Mouse (Mus musculus) central nervous system, embryonic 11.5 days (tissue): ENCODE measurements around the gene Wdr45. TPM values are rescaled to one million over a fixed set of nuclear protein-coding genes. Genes with fewer than 3 reads are reported as not detected.

Experiments
- polyA plus RNA-seq: library from polyadenylated mRNA; depleted of rRNA; stranded (reverse); fragments of >200 nt; gene quantifications from 2 replicates; pipeline ENCODE4 v1.2.3, GENCODE M21; 2012; rRNA removed

Wdr45 gene
- 27.5 and 38.5 TPM in 2 replicates for polyA plus RNA-seq

GRCm38 (mm10) chrX:7714135-7714899 is at the start of gene Wdr45:
Wdr45 (plus strand) TSS chrX:7714333.

DNA sequence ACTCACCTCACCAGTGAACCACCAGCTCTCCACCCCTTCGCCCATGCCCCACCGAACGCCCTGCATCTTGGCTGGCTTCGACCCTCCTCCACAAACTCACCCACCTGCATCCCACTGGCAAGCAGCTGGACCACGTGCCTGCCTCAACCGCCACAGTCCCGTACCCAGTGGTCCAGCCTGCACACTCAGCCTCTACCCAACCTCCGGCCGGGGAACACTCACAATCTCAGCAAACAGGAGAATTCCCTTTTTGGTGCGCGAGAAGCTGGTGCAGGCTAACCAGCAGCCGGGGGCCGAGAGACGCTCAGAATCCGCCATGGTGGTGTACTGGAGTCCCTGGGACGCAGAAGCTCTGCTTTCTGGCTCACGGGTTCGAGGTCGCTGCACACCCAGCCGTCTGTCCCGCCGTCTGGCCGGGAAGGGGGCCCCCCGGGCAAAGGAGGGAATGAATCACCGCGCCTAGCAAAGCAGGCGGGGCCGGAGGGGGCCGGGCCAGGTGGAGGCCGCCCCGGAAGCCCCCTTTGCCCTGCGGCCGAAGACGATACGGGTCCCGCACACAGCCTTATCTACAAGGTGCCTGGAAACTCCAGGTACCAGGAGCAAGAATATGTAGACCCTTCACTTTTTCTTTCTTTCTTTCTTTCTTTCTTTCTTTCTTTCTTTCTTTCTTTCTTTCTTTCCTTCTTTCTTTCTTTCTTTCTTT is 43.1 kb upstream of the Wdr45 start, which contains the start of gene Plp2:
Gene Plp2 (minus strand): TSS at position 470 of the 703 bp plus-strand sequence.

DNA sequence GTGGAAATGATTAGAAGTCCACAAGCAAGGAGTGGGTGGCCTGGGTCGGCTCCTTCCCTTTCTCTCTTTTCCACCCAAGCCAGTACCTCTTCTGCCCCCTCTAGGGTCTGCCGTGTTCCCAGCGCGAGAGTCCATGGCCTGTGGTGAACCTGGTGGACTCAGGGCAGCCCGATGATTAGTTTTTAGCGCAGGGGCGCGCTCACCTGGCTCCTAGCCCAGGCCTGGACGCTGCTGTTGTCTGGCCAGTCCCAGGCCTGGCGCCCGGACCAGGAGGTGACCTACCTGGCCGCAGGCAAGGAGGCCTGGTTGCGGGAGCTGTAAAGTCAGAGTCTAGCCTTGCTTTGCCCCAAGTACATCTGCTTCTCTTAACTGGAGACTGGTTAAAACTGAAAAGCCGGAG is 33.3 kb upstream of the Wdr45 start, which contains the start of gene Magix:
Gene Magix (minus strand): TSS at position 388 of the 400 bp plus-strand sequence.

GRCm38 (mm10) chrX:7696954-7697381 is 17.2 kb upstream of the Wdr45 start, which contains the start of gene Gpkow:
Gpkow (plus strand) TSS chrX:7697131.

GRCm38 (mm10) chrX:7721514-7722281 is 7.6 kb downstream of the Wdr45 start, which contains the start of gene Gm45208:
Gm45208 (plus strand) TSS chrX:7722245.

DNA sequence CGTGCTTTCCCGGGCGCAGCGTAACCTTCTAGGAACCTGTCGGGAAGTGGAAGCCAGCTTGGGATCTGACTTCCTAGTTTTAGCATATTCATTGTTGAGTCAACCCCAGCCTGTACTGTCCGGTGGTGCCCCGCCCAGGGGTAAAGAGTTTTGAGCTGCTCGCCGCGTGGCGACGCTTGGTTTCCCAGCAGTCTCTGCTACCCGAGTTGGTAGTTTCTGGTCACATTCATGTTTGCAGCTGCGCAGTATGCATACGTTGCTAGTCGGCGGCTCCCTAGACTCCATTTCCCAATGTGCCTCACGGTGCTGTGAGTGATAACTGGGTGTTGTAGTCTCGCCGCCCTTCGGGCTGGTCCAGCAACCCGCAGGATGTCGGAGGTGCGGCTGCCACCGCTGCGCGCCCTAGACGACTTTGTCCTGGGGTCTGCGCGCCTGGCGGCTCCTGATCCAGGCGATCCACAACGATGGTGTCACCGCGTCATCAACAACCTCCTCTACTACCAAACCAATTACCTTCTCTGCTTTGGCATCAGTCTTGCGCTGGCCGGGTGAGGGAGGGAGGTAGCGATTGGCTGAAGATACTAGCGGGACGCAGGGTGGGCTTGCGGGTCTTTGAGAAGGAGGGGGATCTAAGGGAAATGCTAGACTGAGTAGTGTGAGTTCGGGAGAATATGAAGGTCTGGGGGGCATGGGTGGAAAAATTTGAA is 14.2 kb downstream of the Wdr45 start, which contains the start of gene Praf2:
Gene Praf2 (plus strand): TSS at position 225 of the 707 bp plus-strand sequence.

DNA sequence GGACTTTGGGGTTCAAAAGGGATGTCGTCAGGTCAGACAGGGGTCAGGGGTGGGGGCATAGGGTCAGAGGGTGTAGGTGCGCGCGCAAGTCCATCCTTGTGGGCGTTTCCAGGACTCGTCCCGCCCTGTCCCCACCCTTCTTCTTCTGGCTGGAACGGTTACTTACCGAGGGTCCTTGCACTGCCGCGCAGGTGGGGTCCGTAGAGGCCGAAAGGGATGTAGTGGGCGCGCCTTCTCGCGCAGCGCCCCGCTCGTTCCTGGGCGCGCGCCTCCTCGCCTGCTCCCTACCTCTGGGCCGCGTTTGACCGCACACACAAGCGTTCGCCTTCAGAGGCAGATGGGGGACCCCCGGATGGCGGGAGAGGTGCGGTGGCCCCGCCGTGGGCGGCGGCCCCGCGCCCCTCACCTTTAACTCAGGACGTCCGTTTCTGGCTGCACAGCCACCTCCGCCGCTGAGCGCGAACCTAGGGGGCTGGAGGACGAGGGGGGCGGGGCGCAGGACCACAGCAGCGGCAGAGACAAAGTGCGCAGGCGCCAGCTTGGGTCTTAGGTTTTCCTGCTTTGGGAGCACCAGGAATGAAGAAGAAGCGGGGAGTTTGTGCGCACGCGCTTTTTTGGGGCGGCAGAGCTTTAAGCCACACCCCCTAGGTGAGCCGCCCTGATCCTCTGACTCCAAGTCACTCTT is 36.4 kb downstream of the Wdr45 start, which contains the start of gene Ccdc120:
Gene Ccdc120 (minus strand): TSS at position 474 of the 685 bp plus-strand sequence.

DNA sequence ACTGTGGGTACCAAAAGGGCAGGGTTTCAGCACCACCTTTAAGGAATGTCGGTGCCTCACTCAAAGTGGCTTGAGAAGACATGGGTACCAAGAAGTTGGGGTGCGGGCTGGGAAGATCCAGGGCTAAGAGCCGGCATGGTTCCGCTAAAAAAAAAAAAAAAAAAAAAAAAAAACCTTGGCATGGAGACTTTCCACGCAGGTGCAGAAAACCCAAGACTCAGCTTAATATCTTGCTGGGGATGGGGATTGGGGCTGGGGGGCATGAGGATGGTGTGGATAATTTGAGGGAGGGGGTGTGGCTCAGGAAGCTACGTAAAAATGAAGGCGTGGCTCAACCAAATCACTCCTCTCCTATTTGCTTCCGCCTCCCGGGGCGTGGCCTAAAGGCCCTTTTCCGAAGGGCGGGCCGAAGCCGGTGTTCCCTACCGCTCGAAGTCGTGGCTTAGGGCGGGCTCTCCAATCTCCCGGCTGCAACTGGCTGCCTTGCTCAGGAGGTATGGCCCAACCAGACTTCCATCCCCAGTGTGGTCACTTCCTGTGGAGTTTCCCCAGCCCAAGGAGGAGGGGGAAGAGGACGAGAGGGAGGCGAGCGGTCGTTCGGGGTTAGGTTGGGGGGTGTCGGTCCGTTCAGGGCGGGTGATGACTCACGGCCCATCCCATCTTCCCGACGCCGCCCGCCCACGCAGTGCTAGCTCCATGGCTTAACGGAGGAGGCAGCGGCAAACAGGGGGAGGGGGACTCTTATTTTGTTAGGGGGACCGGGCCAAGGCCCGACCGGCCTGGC is 48.2 kb downstream of the Wdr45 start, which contains the start of gene Tfe3:
Gene Tfe3 (plus strand): TSS at position 424 of the 784 bp plus-strand sequence.

Other genes with a start within 250 kb of the Wdr45 start
- gene Foxp3, start 140.7 kb upstream of the Wdr45 start, polyA plus RNA-seq, result 0.05 TPM in 2 replicates
- gene Ppp1r3f, start 140.1 kb upstream of the Wdr45 start, polyA plus RNA-seq, result 4.5 and 9.5 TPM in 2 replicates
- 24.3 and 26.8 TPM in 2 replicates for gene Ccdc22, start 108.8 kb upstream of the Wdr45 start, polyA plus RNA-seq
- 0.01 and 0.02 TPM in 2 replicates for gene Cacna1f, start 107.2 kb upstream of the Wdr45 start, polyA plus RNA-seq
- 24.8 and 45.7 TPM in 2 replicates for gene Syp, start 75.9 kb upstream of the Wdr45 start, polyA plus RNA-seq
- gene Prickle3, start 57.1 kb upstream of the Wdr45 start, polyA plus RNA-seq, result 4.0 and 7.8 TPM in 2 replicates
- 27.1 and 66.2 TPM in 2 replicates for gene Plp2, start 42.9 kb upstream of the Wdr45 start, polyA plus RNA-seq
- 0.16 and 0.22 TPM in 2 replicates for gene Magix, start 33.1 kb upstream of the Wdr45 start, polyA plus RNA-seq
- 33.8 and 34.8 TPM in 2 replicates for gene Gpkow, start 17.2 kb upstream of the Wdr45 start, polyA plus RNA-seq
- 0.24 and 0.42 TPM in 2 replicates for gene Gm45208, start 7.9 kb downstream of the Wdr45 start, polyA plus RNA-seq
- 53.9 and 70.5 TPM in 2 replicates for gene Praf2, start 14.1 kb downstream of the Wdr45 start, polyA plus RNA-seq
- 20.3 and 22.5 TPM in 2 replicates for gene Ccdc120, start 36.6 kb downstream of the Wdr45 start, polyA plus RNA-seq
- gene Tfe3, start 48.2 kb downstream of the Wdr45 start, polyA plus RNA-seq, result 16.0 and 21.7 TPM in 2 replicates
- gene Gripap1, start 75.4 kb downstream of the Wdr45 start, polyA plus RNA-seq, result 72.0 and 84.3 TPM in 2 replicates
- gene Kcnd1, start 108.0 kb downstream of the Wdr45 start, polyA plus RNA-seq, result 2.8 and 3.9 TPM in 2 replicates
- 43.7 and 56.6 TPM in 2 replicates for gene Otud5, start 127.0 kb downstream of the Wdr45 start, polyA plus RNA-seq
- gene Pim2, start 163.9 kb downstream of the Wdr45 start, polyA plus RNA-seq, result 11.3 and 13.8 TPM in 2 replicates
- 15.1 and 29.0 TPM in 2 replicates for gene Slc35a2, start 169.7 kb downstream of the Wdr45 start, polyA plus RNA-seq
- 167 and 254 TPM in 2 replicates for gene Pqbp1, start 184.9 kb downstream of the Wdr45 start, polyA plus RNA-seq
- gene Timm17b, start 185.0 kb downstream of the Wdr45 start, polyA plus RNA-seq, result 52.5 and 81.8 TPM in 2 replicates
- gene Gm10491, start 193.5 kb downstream of the Wdr45 start, polyA plus RNA-seq, result not detected in 2 replicates
- gene Gm10490, start 195.2 kb downstream of the Wdr45 start, polyA plus RNA-seq, result 0.29 TPM in 1 of 2 replicates, not detected in the other
- gene Pcsk1n, start 205.5 kb downstream of the Wdr45 start, polyA plus RNA-seq, result 14.0 and 40.0 TPM in 2 replicates
- gene Eras, start 214.3 kb downstream of the Wdr45 start, polyA plus RNA-seq, result 0.07 and 0.11 TPM in 2 replicates
- gene Hdac6, start 233.6 kb downstream of the Wdr45 start, polyA plus RNA-seq, result 88.1 and 106 TPM in 2 replicates